Comparison of ENCODE assay signal across 39 mouse cellular contexts in genomic region chr2:164505619-164506347, GRCm38 (mm10). TPM values are rescaled to one million over a fixed set of nuclear protein-coding genes. Genes with fewer than 3 reads are reported as not detected.
DNase-seq lines count a peak whose midpoint lies in the region; ATAC-seq and TF ChIP-seq lines count a peak whose summit lies in the region.
"Had no signal": no experiment of that assay in that cellular context is flagged by ENCODE, and none has a peak within 500 bp of the region (broad histone marks: within the 10 kb centered on the region; RNA-seq: fewer than 3 reads in every experiment).

No protein-coding gene starts in this region.

- H3K9me3 ChIP-seq in kidney, postnatal 0 days (replicated peaks; ENCODE audit: low read length): no peaks in the 10 kb centered on the region
- H3K9me3 ChIP-seq in kidney, embryonic 14.5 days (ENCODE audit: control insufficient read depth, low read length): peaks cover 7% of the 10 kb centered on the region; the same call in 1 of the 2 replicates
- no peaks in the 10 kb centered on the region for H3K9me3 ChIP-seq in midbrain, postnatal 0 days (ENCODE audit: low read length)
- H3K9me3 ChIP-seq in midbrain, embryonic 15.5 days: peaks cover 4% of the 10 kb centered on the region; the same call in 1 of the 2 replicates
- H3K9me3 ChIP-seq in liver, embryonic 16.5 days (replicated peaks; ENCODE audit: control insufficient read depth, low read length): peaks cover 4% of the 10 kb centered on the region; the same call in 1 of the 2 replicates
- no peaks in the 10 kb centered on the region; the same call in 1 of the 2 replicates for H3K9me3 ChIP-seq in forebrain, embryonic 12.5 days
- H3K9me3 ChIP-seq: lung, embryonic 15.5 days; stomach, embryonic 15.5 days had no signal

- 90% methylated on average over 4 of the region's 4 CpGs for WGBS in kidney, postnatal 0 days
- WGBS in kidney, embryonic 14.5 days: 94% methylated on average over 4 of the region's 4 CpGs
- WGBS in midbrain, postnatal 0 days: 97% methylated on average over 4 of the region's 4 CpGs
- WGBS in midbrain, embryonic 15.5 days: 97% methylated on average over 4 of the region's 4 CpGs
- 58% methylated on average over 4 of the region's 4 CpGs for WGBS in liver, embryonic 16.5 days (ENCODE audit: insufficient replicate concordance)
- 93% methylated on average over 4 of the region's 4 CpGs for WGBS in forebrain, embryonic 12.5 days

- no peak for ATAC-seq in kidney, postnatal 0 days (replicated peaks; ENCODE audit: low FRiP score, low read depth)
- ATAC-seq in kidney, embryonic 14.5 days (ENCODE audit: low FRiP score, low TSS enrichment): no peak
- no peak for ATAC-seq in midbrain, postnatal 0 days (ENCODE audit: low FRiP score)
- ATAC-seq in midbrain, embryonic 15.5 days (replicated peaks): no peak
- peak; percentile 71 for ATAC-seq in liver, embryonic 16.5 days (ENCODE audit: low read depth)
- no peak for ATAC-seq in forebrain, embryonic 12.5 days (ENCODE audit: low FRiP score)
- ATAC-seq in erythroblast, adult 5-6 weeks (replicated peaks; ENCODE audit: low FRiP score, poor library complexity, severe bottlenecking): no peak
- ATAC-seq: forebrain, embryonic 13.5 days had no signal

- H3K36me3 ChIP-seq in kidney, postnatal 0 days (ENCODE audit: insufficient read depth, low read length): peaks cover 43% of the 10 kb centered on the region
- H3K36me3 ChIP-seq in kidney, embryonic 14.5 days (ENCODE audit: control insufficient read depth, insufficient read depth, low read length): peaks cover 58% of the 10 kb centered on the region
- H3K36me3 ChIP-seq in midbrain, postnatal 0 days (ENCODE audit: insufficient read depth, low read length): peaks cover 40% of the 10 kb centered on the region
- peaks cover 50% of the 10 kb centered on the region for H3K36me3 ChIP-seq in midbrain, embryonic 15.5 days (replicated peaks)
- peaks cover 33% of the 10 kb centered on the region for H3K36me3 ChIP-seq in liver, embryonic 16.5 days (ENCODE audit: control insufficient read depth, insufficient read depth)
- peaks cover 62% of the 10 kb centered on the region for H3K36me3 ChIP-seq in forebrain, embryonic 12.5 days (replicated peaks)

- H3K4me1 ChIP-seq in kidney, postnatal 0 days (replicated peaks; ENCODE audit: insufficient read depth, low read length): no peaks in the 10 kb centered on the region
- H3K4me1 ChIP-seq in kidney, embryonic 14.5 days (ENCODE audit: control insufficient read depth, insufficient read depth, low read length): no peaks in the 10 kb centered on the region
- no peaks in the 10 kb centered on the region for H3K4me1 ChIP-seq in midbrain, postnatal 0 days (ENCODE audit: insufficient read depth, low read length)
- H3K4me1 ChIP-seq in midbrain, embryonic 15.5 days: no peaks in the 10 kb centered on the region
- H3K4me1 ChIP-seq in liver, embryonic 16.5 days (ENCODE audit: control insufficient read depth, low read depth, low read length): no peaks in the 10 kb centered on the region
- H3K4me1 ChIP-seq in forebrain, embryonic 12.5 days: no peaks in the 10 kb centered on the region
- H3K4me1 ChIP-seq: forebrain, embryonic 13.5 days; hindbrain, embryonic 15.5 days; stomach, embryonic 15.5 days had no signal

- DNase-seq in kidney, postnatal 0 days (ENCODE audit: low spot score): no peak
- DNase-seq in midbrain, postnatal 0 days (ENCODE audit: low spot score): no peak
- DNase-seq: adrenal gland, postnatal 25 days; B cell, adult 2 months; cerebellum, adult 11-12 months; cerebellum, postnatal 10 days; gastrocnemius, postnatal 25 days; heart, adult 18-20 months; kidney, adult 8-10 months; kidney, postnatal 14 days; left cerebral cortex, postnatal 4 days; lung, postnatal 36 days; retina, postnatal 1 day; right cerebral cortex, postnatal 14 days; thymus, postnatal 14 days had no signal

- no peaks in the 10 kb centered on the region for H3K27me3 ChIP-seq in kidney, postnatal 0 days (ENCODE audit: insufficient read depth, low read length)
- H3K27me3 ChIP-seq in kidney, embryonic 14.5 days (ENCODE audit: control insufficient read depth, insufficient read depth, low read length): no peaks in the 10 kb centered on the region
- no peaks in the 10 kb centered on the region for H3K27me3 ChIP-seq in midbrain, postnatal 0 days (ENCODE audit: insufficient read depth, low read length)
- H3K27me3 ChIP-seq in midbrain, embryonic 15.5 days (replicated peaks): no peaks in the 10 kb centered on the region
- no peaks in the 10 kb centered on the region for H3K27me3 ChIP-seq in liver, embryonic 16.5 days (ENCODE audit: control insufficient read depth, insufficient read depth, low read depth, low read length)
- no peaks in the 10 kb centered on the region for H3K27me3 ChIP-seq in forebrain, embryonic 12.5 days
- H3K27me3 ChIP-seq: forebrain, embryonic 13.5 days; heart, embryonic 12.5 days; hindbrain, embryonic 15.5 days; lung, embryonic 15.5 days; stomach, embryonic 15.5 days had no signal

- H3K4me2 ChIP-seq in kidney, postnatal 0 days (ENCODE audit: low read length): no peak overlapping the region
- no peak overlapping the region for H3K4me2 ChIP-seq in kidney, embryonic 14.5 days (replicated peaks; ENCODE audit: low read depth, low read length)
- no peak overlapping the region for H3K4me2 ChIP-seq in midbrain, postnatal 0 days (ENCODE audit: low read depth, low read length, poor library complexity, severe bottlenecking)
- H3K4me2 ChIP-seq in midbrain, embryonic 15.5 days: no peak overlapping the region
- 0 out of 2 replicates have a peak overlapping the region, but pooled peaks have one; percentile 19 for H3K4me2 ChIP-seq in liver, embryonic 16.5 days (ENCODE audit: low read depth, low read length)
- H3K4me2 ChIP-seq in forebrain, embryonic 12.5 days: no peak overlapping the region
- H3K4me2 ChIP-seq: forebrain, embryonic 13.5 days; heart, embryonic 12.5 days; hindbrain, embryonic 15.5 days; lung, embryonic 15.5 days; midbrain, embryonic 11.5 days; stomach, embryonic 15.5 days had no signal

- TF ChIP-seq CTCF in kidney, postnatal 0 days (IDR thresholded peaks at IDR 0.05; ENCODE audit: low read depth): peak; percentile 21; the same call in 1 of the 2 replicates
- peak; percentile 26; the same call in 1 of the 2 replicates for TF ChIP-seq CTCF in midbrain, postnatal 0 days (IDR thresholded peaks at IDR 0.05)

- H3K27ac ChIP-seq in kidney, postnatal 0 days: no peak overlapping the region
- no peak overlapping the region for H3K27ac ChIP-seq in kidney, embryonic 14.5 days (ENCODE audit: low read depth, low read length)
- H3K27ac ChIP-seq in midbrain, postnatal 0 days (ENCODE audit: low read depth, low read length): no peak overlapping the region
- H3K27ac ChIP-seq in midbrain, embryonic 15.5 days: no peak overlapping the region
- H3K27ac ChIP-seq in liver, embryonic 16.5 days (ENCODE audit: low read length): peak overlapping the region; percentile 33; the same call in 1 of the 2 replicates
- H3K27ac ChIP-seq in forebrain, embryonic 12.5 days: no peak overlapping the region
- H3K27ac ChIP-seq: forebrain, embryonic 13.5 days; hindbrain, embryonic 15.5 days; lung, embryonic 15.5 days; stomach, embryonic 15.5 days had no signal

- H3K4me3 ChIP-seq in kidney, postnatal 0 days (replicated peaks; ENCODE audit: low read depth, low read length): no peak overlapping the region
- H3K4me3 ChIP-seq in kidney, embryonic 14.5 days (ENCODE audit: low read length): no peak overlapping the region
- H3K4me3 ChIP-seq in midbrain, postnatal 0 days (ENCODE audit: low read depth, low read length): no peak overlapping the region
- no peak overlapping the region for H3K4me3 ChIP-seq in midbrain, embryonic 15.5 days
- H3K4me3 ChIP-seq in liver, embryonic 16.5 days (ENCODE audit: low read depth, low read length): no peak overlapping the region
- no peak overlapping the region for H3K4me3 ChIP-seq in forebrain, embryonic 12.5 days (replicated peaks)
- H3K4me3 ChIP-seq: forebrain, embryonic 13.5 days; heart, embryonic 12.5 days; hindbrain, embryonic 15.5 days; lung, embryonic 15.5 days; stomach, embryonic 15.5 days had no signal

- H3K9ac ChIP-seq in kidney, postnatal 0 days (ENCODE audit: low read depth, low read length): no peak overlapping the region
- no peak overlapping the region for H3K9ac ChIP-seq in kidney, embryonic 14.5 days (ENCODE audit: low read depth, low read length)
- H3K9ac ChIP-seq in midbrain, postnatal 0 days (replicated peaks; ENCODE audit: low read length, poor library complexity, severe bottlenecking): no peak overlapping the region
- H3K9ac ChIP-seq in midbrain, embryonic 15.5 days: no peak overlapping the region
- no peak overlapping the region for H3K9ac ChIP-seq in liver, embryonic 16.5 days (ENCODE audit: low read depth, low read length)
- H3K9ac ChIP-seq in forebrain, embryonic 12.5 days: no peak overlapping the region
- H3K9ac ChIP-seq: forebrain, embryonic 13.5 days; heart, embryonic 12.5 days; hindbrain, embryonic 15.5 days; lung, embryonic 15.5 days; stomach, embryonic 15.5 days had no signal

RNA-seq across cellular contexts. Expression of gene Pigt, which starts 8.5 kb away (rescaled TPM):
- 76.9 and 86.3 TPM in 2 replicates for polyA plus RNA-seq in kidney, postnatal 0 days (2015; fragmentation: Nextera tagmentation; extraction: Ambion mirVana)
- 70.7 and 79.2 TPM in 2 replicates for polyA plus RNA-seq in kidney, embryonic 14.5 days (2014; fragmentation: Nextera tagmentation; extraction: Ambion mirVana)
- 117 and 126 TPM in 2 replicates for total RNA-seq in midbrain, postnatal 0 days (2014; rRNA removed)
- polyA plus RNA-seq in midbrain, postnatal 0 days (2015; fragmentation: Nextera tagmentation; extraction: Ambion mirVana): 121 and 126 TPM in 2 replicates
- 97.7 and 101 TPM in 2 replicates for polyA plus RNA-seq in midbrain, embryonic 15.5 days (2015; fragmentation: Nextera tagmentation; extraction: Ambion mirVana)
- polyA plus RNA-seq in liver, embryonic 16.5 days (2015; fragmentation: Nextera tagmentation; extraction: Ambion mirVana): 20.8 and 24.0 TPM in 2 replicates
- polyA plus RNA-seq in forebrain, embryonic 12.5 days (2016; fragmentation: Nextera tagmentation; extraction: Ambion mirVana): 43.3 and 45.2 TPM in 2 replicates
- total RNA-seq in erythroblast, adult 5-6 weeks (2015; ENCODE audit: low replicate concordance): 13.6 and 17.1 TPM in 2 replicates
- 7.0 and 8.6 TPM in 2 replicates for total RNA-seq in erythroblast, adult 5-6 weeks (2017; ENCODE audit: low replicate concordance)

RNA-seq across cellular contexts. Expression of gene Dbndd2, which starts 19.9 kb away (rescaled TPM):
- polyA plus RNA-seq in kidney, postnatal 0 days (2015; fragmentation: Nextera tagmentation; extraction: Ambion mirVana): 22.5 and 23.3 TPM in 2 replicates
- polyA plus RNA-seq in kidney, embryonic 14.5 days (2014; fragmentation: Nextera tagmentation; extraction: Ambion mirVana): 12.4 and 14.7 TPM in 2 replicates
- 21.1 and 26.7 TPM in 2 replicates for total RNA-seq in midbrain, postnatal 0 days (2014; rRNA removed)
- polyA plus RNA-seq in midbrain, postnatal 0 days (2015; fragmentation: Nextera tagmentation; extraction: Ambion mirVana): 24.8 and 25.4 TPM in 2 replicates
- 19.2 and 19.5 TPM in 2 replicates for polyA plus RNA-seq in midbrain, embryonic 15.5 days (2015; fragmentation: Nextera tagmentation; extraction: Ambion mirVana)
- 1.5 and 2.7 TPM in 2 replicates for polyA plus RNA-seq in liver, embryonic 16.5 days (2015; fragmentation: Nextera tagmentation; extraction: Ambion mirVana)
- 4.6 and 4.7 TPM in 2 replicates for polyA plus RNA-seq in forebrain, embryonic 12.5 days (2016; fragmentation: Nextera tagmentation; extraction: Ambion mirVana)
- total RNA-seq in erythroblast, adult 5-6 weeks (2015; ENCODE audit: low replicate concordance): 2.1 TPM in 1 of 2 replicates, not detected in the other
- 0.84 and 3.9 TPM in 2 replicates for total RNA-seq in erythroblast, adult 5-6 weeks (2017; ENCODE audit: low replicate concordance)
- total RNA-seq: hematopoietic stem cell, adult 5-6 weeks had no signal

RNA-seq across cellular contexts. Expression of gene Trp53tg5, which starts 32.3 kb away (rescaled TPM):
- polyA plus RNA-seq in kidney, postnatal 0 days (2015; fragmentation: Nextera tagmentation; extraction: Ambion mirVana): not detected in 2 replicates
- not detected in 2 replicates for polyA plus RNA-seq in kidney, embryonic 14.5 days (2014; fragmentation: Nextera tagmentation; extraction: Ambion mirVana)
- total RNA-seq in midbrain, postnatal 0 days (2014; rRNA removed): not detected in 2 replicates
- polyA plus RNA-seq in midbrain, postnatal 0 days (2015; fragmentation: Nextera tagmentation; extraction: Ambion mirVana): not detected in 2 replicates
- not detected in 2 replicates for polyA plus RNA-seq in midbrain, embryonic 15.5 days (2015; fragmentation: Nextera tagmentation; extraction: Ambion mirVana)
- polyA plus RNA-seq in liver, embryonic 16.5 days (2015; fragmentation: Nextera tagmentation; extraction: Ambion mirVana): not detected in 2 replicates
- polyA plus RNA-seq in forebrain, embryonic 12.5 days (2016; fragmentation: Nextera tagmentation; extraction: Ambion mirVana): not detected in 2 replicates
- total RNA-seq in erythroblast, adult 5-6 weeks (2015; ENCODE audit: low replicate concordance): not detected in 2 replicates
- total RNA-seq in erythroblast, adult 5-6 weeks (2017; ENCODE audit: low replicate concordance): not detected in 2 replicates
- total RNA-seq: adrenal gland, adult 18-20 months; adrenal gland, postnatal 25 days; gastrocnemius, postnatal 25 days; heart, adult 18-20 months; hematopoietic stem cell, adult 5-6 weeks; layer of hippocampus, postnatal 10 days; left cerebral cortex, adult 8-10 months; left cerebral cortex, postnatal 4 days; megakaryocyte, adult 5-6 weeks had no signal
- polyA plus RNA-seq: cortical plate, adult 2 months; embryonic facial prominence, embryonic 14.5 days; forebrain, embryonic 13.5 days; heart, postnatal 0 days; hindbrain, embryonic 15.5 days; intestine, embryonic 14.5 days; limb, embryonic 14.5 days; lung, embryonic 15.5 days; midbrain, embryonic 11.5 days; neural tube, embryonic 14.5 days; small intestine, adult 2 months; urinary bladder, adult 2 months had no signal

RNA-seq across cellular contexts. Expression of gene Gm20458, which starts 45.0 kb away (rescaled TPM):
- polyA plus RNA-seq in kidney, postnatal 0 days (2015; fragmentation: Nextera tagmentation; extraction: Ambion mirVana): 22.8 and 23.3 TPM in 2 replicates
- 7.1 and 8.4 TPM in 2 replicates for polyA plus RNA-seq in kidney, embryonic 14.5 days (2014; fragmentation: Nextera tagmentation; extraction: Ambion mirVana)
- total RNA-seq in midbrain, postnatal 0 days (2014; rRNA removed): 4.7 and 15.0 TPM in 2 replicates
- polyA plus RNA-seq in midbrain, postnatal 0 days (2015; fragmentation: Nextera tagmentation; extraction: Ambion mirVana): 6.9 and 7.2 TPM in 2 replicates
- polyA plus RNA-seq in midbrain, embryonic 15.5 days (2015; fragmentation: Nextera tagmentation; extraction: Ambion mirVana): 2.4 and 3.5 TPM in 2 replicates
- 4.6 and 5.6 TPM in 2 replicates for polyA plus RNA-seq in liver, embryonic 16.5 days (2015; fragmentation: Nextera tagmentation; extraction: Ambion mirVana)
- polyA plus RNA-seq in forebrain, embryonic 12.5 days (2016; fragmentation: Nextera tagmentation; extraction: Ambion mirVana): 4.7 and 6.2 TPM in 2 replicates
- total RNA-seq in erythroblast, adult 5-6 weeks (2015; ENCODE audit: low replicate concordance): not detected in 2 replicates
- not detected in 2 replicates for total RNA-seq in erythroblast, adult 5-6 weeks (2017; ENCODE audit: low replicate concordance)
- total RNA-seq: hematopoietic stem cell, adult 5-6 weeks; megakaryocyte, adult 5-6 weeks had no signal

RNA-seq across cellular contexts. Expression of gene Sys1, which starts 49.0 kb away (rescaled TPM):
- polyA plus RNA-seq in kidney, postnatal 0 days (2015; fragmentation: Nextera tagmentation; extraction: Ambion mirVana): 83.0 and 83.1 TPM in 2 replicates
- polyA plus RNA-seq in kidney, embryonic 14.5 days (2014; fragmentation: Nextera tagmentation; extraction: Ambion mirVana): 66.8 and 69.4 TPM in 2 replicates
- total RNA-seq in midbrain, postnatal 0 days (2014; rRNA removed): 194 and 206 TPM in 2 replicates
- polyA plus RNA-seq in midbrain, postnatal 0 days (2015; fragmentation: Nextera tagmentation; extraction: Ambion mirVana): 103 and 108 TPM in 2 replicates
- 87.9 and 90.5 TPM in 2 replicates for polyA plus RNA-seq in midbrain, embryonic 15.5 days (2015; fragmentation: Nextera tagmentation; extraction: Ambion mirVana)
- 24.5 and 24.8 TPM in 2 replicates for polyA plus RNA-seq in liver, embryonic 16.5 days (2015; fragmentation: Nextera tagmentation; extraction: Ambion mirVana)
- 60.5 and 67.4 TPM in 2 replicates for polyA plus RNA-seq in forebrain, embryonic 12.5 days (2016; fragmentation: Nextera tagmentation; extraction: Ambion mirVana)
- total RNA-seq in erythroblast, adult 5-6 weeks (2015; ENCODE audit: low replicate concordance): 7.1 and 9.8 TPM in 2 replicates
- total RNA-seq in erythroblast, adult 5-6 weeks (2017; ENCODE audit: low replicate concordance): 3.7 and 17.0 TPM in 2 replicates
